Mouse (Mus musculus): ENCODE results near the gene Zdhhc12.

- no peak for TF ChIP-seq GATA1 (IDR thresholded peaks at IDR 0.05; ENCODE audit: borderline replicate concordance, low read length)
- no peak for TF ChIP-seq FLI1 (IDR thresholded peaks at IDR 0.05; ENCODE audit: low read length)
Observed at GRCm38 (mm10) chr2:30048101-30048501, 45.3 kb downstream of the Zdhhc12 start.

All from megakaryocyte, embryonic 14.5 days (primary cell).